Mouse (Mus musculus): ENCODE measurements at regions not wholly inside any gene's neighbourhood (a gene's known extent, or its start where the extent isn't known, plus 50 kb on each side); places are given as distances from the start of the nearest gene placed in this dataset.

DNA sequence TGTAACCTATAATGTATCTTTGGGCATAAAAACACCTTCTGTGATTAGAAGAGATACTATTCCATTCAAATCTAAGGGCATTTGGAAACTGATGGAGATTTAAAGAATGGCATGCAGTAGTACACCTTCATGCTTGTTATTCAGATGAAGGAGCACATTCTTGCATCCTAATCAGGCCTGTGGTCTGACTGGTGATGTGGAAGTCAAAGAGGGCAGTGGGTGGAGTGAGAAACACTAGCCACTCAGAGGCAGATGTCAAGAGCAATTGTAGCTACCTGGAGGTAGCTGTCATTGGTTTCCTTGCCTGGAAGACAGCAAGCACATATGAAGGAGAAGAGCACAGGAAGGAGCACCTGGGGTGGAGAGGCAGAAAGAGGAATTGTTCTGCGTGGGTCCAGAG is 171.0 kb upstream of the Shisa6 start:
- TF ChIP-seq GATA1 (IDR thresholded peaks at IDR 0.05; ENCODE audit: borderline replicate concordance, low read length) (no peak), FLI1 (IDR thresholded peaks at IDR 0.05; ENCODE audit: low read length) (no peak)
